Mouse (Mus musculus) ES-E14 (cell line): ENCODE results near the gene Fhad1.

ENCODE experiments used
- CHD2 ChIP-seq: IDR thresholded peaks from 2 replicates; pipeline ENCODE4 v1.6.1; 2014; ENCODE audit warnings: mild to moderate bottlenecking, low read depth, low read length, inconsistent platforms
- HCFC1 ChIP-seq: IDR thresholded peaks from 2 replicates; pipeline ENCODE4 v1.6.1; 2012; ENCODE audit warnings: low read length, inconsistent platforms, borderline replicate concordance; ENCODE audit not compliant: insufficient read depth
- ZC3H11A ChIP-seq: IDR thresholded peaks from 2 replicates; pipeline ENCODE4 v1.6.1; 2012; ENCODE audit warnings: low read depth, mild to moderate bottlenecking, inconsistent platforms, low read length, borderline replicate concordance
- ZNF384 ChIP-seq: IDR thresholded peaks from 2 replicates; pipeline ENCODE4 v1.6.1; 2012; ENCODE audit warnings: low read depth, low read length, inconsistent platforms

- no peak for TF ChIP-seq CHD2
- TF ChIP-seq HCFC1, result no peak
- no peak for TF ChIP-seq ZC3H11A
- no peak for TF ChIP-seq ZNF384
Measured at GRCm38 (mm10) chr4:141901711-141902478, 113.0 kb downstream of the Fhad1 start.
